In genomic region chr14:101483230-101483629, GRCm38 (mm10) we compare ENCODE assay signal across 10 mouse cellular contexts.
DNase-seq lines count a peak whose midpoint lies in the region.
"Had no signal": no experiment of that assay in that cellular context is flagged by ENCODE, and none has a peak within 500 bp of the region (broad histone marks: within the 10 kb centered on the region; RNA-seq: fewer than 3 reads in every experiment).

No protein-coding gene starts in this region.

- H3K27me3 ChIP-seq in heart, embryonic 10.5 days (ENCODE audit: insufficient read depth, poor library complexity, severe bottlenecking), result no peaks in the 10 kb centered on the region
- H3K27me3 ChIP-seq: CH12.LX; limb, embryonic 15.5 days had no signal

- H3K4me1 ChIP-seq in heart, embryonic 10.5 days, result peaks cover 18% of the 10 kb centered on the region; the same call in 1 of the 2 replicates
- H3K4me1 ChIP-seq: limb, embryonic 15.5 days had no signal

- no peaks in the 10 kb centered on the region for H3K9me3 ChIP-seq in heart, embryonic 10.5 days
- H3K9me3 ChIP-seq: limb, embryonic 15.5 days had no signal

- peak; percentile 95 for DNase-seq in heart, adult 11 months
- no peak for DNase-seq in heart, postnatal 25 days (ENCODE audit: low spot score)
- DNase-seq in adrenal gland, postnatal 25 days, result peak; percentile 39
- no peak for DNase-seq in heart, embryonic 10.5 days (ENCODE audit: low spot score)
- DNase-seq in lung, postnatal 10 days, result peak; percentile 55
- no peak for DNase-seq in neural tube, embryonic 10.5 days (ENCODE audit: extremely low spot score, low spot score)
- no peak for DNase-seq in urinary bladder, postnatal 10 days (ENCODE audit: low spot score)
- no peak for DNase-seq in thymus, adult 18-20 months

- no peak overlapping the region for H3K4me3 ChIP-seq in heart, embryonic 10.5 days
- H3K4me3 ChIP-seq: limb, embryonic 15.5 days had no signal

- H3K27ac ChIP-seq in heart, embryonic 10.5 days, result peak overlapping the region; percentile 69; the same call in 1 of the 2 replicates
- H3K27ac ChIP-seq: limb, embryonic 15.5 days had no signal

- H3K36me3 ChIP-seq in heart, embryonic 10.5 days, result peaks cover 4% of the 10 kb centered on the region; the same call in 1 of the 2 replicates

- intact Hi-C loops in heart, postnatal 25 days (cut with DNase I), result no loop called here

- WGBS in heart, embryonic 10.5 days, result 50% methylated on average over 4 of the region's 4 CpGs

Comparison
In these comparisons a context has a peak if more than half of its experiments do, and no peak if none do; other contexts are left out.
1. DNase-seq: peak in heart, adult 11 months (single experiment), adrenal gland, postnatal 25 days (single experiment) and lung, postnatal 10 days (single experiment); none in heart, postnatal 25 days (single experiment), heart, embryonic 10.5 days (single experiment), neural tube, embryonic 10.5 days (single experiment), urinary bladder, postnatal 10 days (single experiment) and thymus, adult 18-20 months (0 of 2).